Mouse (Mus musculus): Measurements from ENCODE around the gene Lamb3.

DNA sequence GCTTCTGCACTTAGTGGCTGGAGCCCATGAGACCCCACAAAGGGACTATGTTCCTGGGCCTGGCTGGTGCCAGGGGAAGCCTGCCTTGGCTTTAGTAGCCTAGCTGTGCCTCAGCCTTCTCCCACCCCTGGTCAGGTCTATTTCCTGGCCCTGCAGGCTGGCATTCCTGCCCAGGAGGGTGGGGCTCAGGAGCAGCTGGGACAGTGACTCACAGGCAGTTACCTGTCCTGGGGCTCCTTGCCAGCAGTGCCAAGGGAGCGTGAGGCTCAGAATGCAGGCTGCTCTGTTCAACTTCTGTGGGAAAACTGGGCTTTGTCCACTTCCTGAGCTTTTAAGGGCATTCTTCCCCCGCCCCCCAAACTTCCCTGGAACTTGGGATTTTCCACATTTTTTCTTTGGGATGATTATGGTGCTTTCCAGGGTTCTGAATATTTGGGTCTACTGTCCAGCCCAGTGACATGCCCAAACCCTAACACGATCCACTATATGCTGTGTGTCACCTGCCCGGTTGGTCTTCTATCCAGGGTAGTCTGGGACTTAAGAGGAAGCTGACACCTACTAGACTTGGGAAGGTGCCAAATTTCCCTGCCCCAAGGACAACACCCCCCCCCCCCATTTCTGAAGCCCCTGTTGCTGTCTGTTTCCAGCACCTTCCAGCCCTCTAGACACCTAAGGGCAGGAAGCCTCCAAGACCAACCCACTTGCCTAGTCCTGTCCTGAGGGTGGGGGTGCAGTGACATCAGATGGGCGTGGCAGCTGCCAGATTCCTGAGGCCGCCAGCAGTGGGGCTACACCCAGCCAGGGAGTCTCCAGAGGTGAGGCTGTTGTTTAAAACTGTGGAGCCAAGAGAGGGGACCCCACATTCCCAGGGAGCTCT, 94.0 kb downstream of the Lamb3 start:
- TF ChIP-seq CTCF (conservative IDR thresholded peaks at IDR 0.05; ENCODE audit: insufficient read depth, insufficient read length, low read depth, low read length) (no peak), POLR2A (IDR thresholded peaks at IDR 0.05; ENCODE audit: low read depth, low read length) (no peak)
